Mouse (Mus musculus): ENCODE data around the gene Tmem211.

The Tmem211 gene

GRCm38 (mm10) chr5:113214455-113214854 is 12.3 kb upstream of the Tmem211 start:
- DNase-seq = peak; percentile 48 to 64

GRCm38 (mm10) chr5:113215610-113216011 is 11.1 kb upstream of the Tmem211 start:
- DNase-seq = peak in 1 of 2 experiments; percentile 48

- no peak for DNase-seq
Measured at GRCm38 (mm10) chr5:113216328-113216960, 10.3 kb upstream of the Tmem211 start.

- no peak for DNase-seq
Measured at GRCm38 (mm10) chr5:113217076-113217475, 9.6 kb upstream of the Tmem211 start.

- no peak for DNase-seq
Measured at GRCm38 (mm10) chr5:113218617-113219235, 8.0 kb upstream of the Tmem211 start.

GRCm38 (mm10) chr5:113219450-113219849 is 7.3 kb upstream of the Tmem211 start:
- DNase-seq = no peak

- no peak for DNase-seq
Measured at GRCm38 (mm10) chr5:113219876-113220275, 6.8 kb upstream of the Tmem211 start.

- no peak for DNase-seq
Measured at GRCm38 (mm10) chr5:113220383-113221146, 6.1 kb upstream of the Tmem211 start.

GRCm38 (mm10) chr5:113221147-113221865 is 5.4 kb upstream of the Tmem211 start, which contains the start of gene 2900026A02Rik:
Gene 2900026A02Rik (minus strand): TSS chr5:113221236.
- DNase-seq = peak; percentile 66 to 76

- DNase-seq = peak in 1 of 2 experiments; percentile 67
Measured at GRCm38 (mm10) chr5:113223888-113224287, 2.8 kb upstream of the Tmem211 start.

- no peak for DNase-seq
Measured at GRCm38 (mm10) chr5:113225271-113225670, 1.4 kb upstream of the Tmem211 start.

GRCm38 (mm10) chr5:113225686-113226435 is 848 bp upstream of the Tmem211 start:
- no peak for DNase-seq

GRCm38 (mm10) chr5:113230196-113230595 is 3.5 kb downstream of the Tmem211 start:
- DNase-seq = no peak

- DNase-seq = peak; percentile 12 to 38
Measured at GRCm38 (mm10) chr5:113249263-113249930, 22.7 kb downstream of the Tmem211 start.

- no peak for DNase-seq
Measured at GRCm38 (mm10) chr5:113250806-113251205, 24.1 kb downstream of the Tmem211 start.

- no peak for DNase-seq
Measured at GRCm38 (mm10) chr5:113265637-113266036, 38.9 kb downstream of the Tmem211 start.

GRCm38 (mm10) chr5:113268246-113268645 is 41.5 kb downstream of the Tmem211 start:
- no peak for DNase-seq

- DNase-seq = no peak
Measured at GRCm38 (mm10) chr5:113270043-113270442, 43.3 kb downstream of the Tmem211 start.

- DNase-seq = no peak
Measured at GRCm38 (mm10) chr5:113271207-113271811, 44.6 kb downstream of the Tmem211 start.

- DNase-seq = no peak
Measured at GRCm38 (mm10) chr5:113275839-113276238, 49.1 kb downstream of the Tmem211 start.

Data from lung, adult 18-20 months (tissue).